Mouse (Mus musculus): ENCODE results near the gene Olfr1367.

GRCm38 (mm10) chr13:21362621-21363248 lies 16.0 kb downstream of the Olfr1367 start, which contains the start of gene Zscan12:
- TF ChIP-seq POLR2A (IDR thresholded peaks at IDR 0.05; ENCODE audit: borderline replicate concordance, extremely low read depth, insufficient read depth, insufficient read length, poor library complexity, severe bottlenecking) (peak; percentile 83; the same call in 1 of the 2 replicates), CTCF (IDR thresholded peaks at IDR 0.05; ENCODE audit: borderline replicate concordance, extremely low read depth, insufficient read depth, insufficient read length) (no peak)
